Mouse (Mus musculus) embryo, embryonic 10 days (tissue): ENCODE data around the gene Cradd.

Experiments
- DNase-seq: peaks from one replicate; pipeline ENCODE4 v3.0.0-alpha.2; 2015; ENCODE audit warnings: low spot score

The Cradd gene

GRCm38 (mm10) chr10:95332596-95332995, 8.7 kb upstream of the Cradd start:
- DNase-seq: no peak

GRCm38 (mm10) chr10:95330375-95331363, 6.7 kb upstream of the Cradd start:
- no peak for DNase-seq

- DNase-seq: no peak
These were observed 6.0 kb upstream of the Cradd start for GRCm38 (mm10) chr10:95329884-95330283.

- DNase-seq: no peak
These were observed 322 bp upstream of the Cradd start for GRCm38 (mm10) chr10:95324278-95324631.

GRCm38 (mm10) chr10:95322076-95323070, 1.6 kb downstream of the Cradd start:
- no peak for DNase-seq

GRCm38 (mm10) chr10:95319001-95319400, 4.9 kb downstream of the Cradd start:
- no peak for DNase-seq

- DNase-seq: no peak
These were observed 5.6 kb downstream of the Cradd start for GRCm38 (mm10) chr10:95318392-95318708.

- no peak for DNase-seq
These were observed 6.1 kb downstream of the Cradd start for GRCm38 (mm10) chr10:95317581-95318391.

- DNase-seq: no peak
These were observed 6.8 kb downstream of the Cradd start for GRCm38 (mm10) chr10:95317091-95317490.

- DNase-seq: no peak
These were observed 7.3 kb downstream of the Cradd start for GRCm38 (mm10) chr10:95316675-95317074.

GRCm38 (mm10) chr10:95315801-95316474, 8.0 kb downstream of the Cradd start:
- peak; percentile 43 for DNase-seq

GRCm38 (mm10) chr10:95315321-95315720, 8.6 kb downstream of the Cradd start:
- DNase-seq: no peak

GRCm38 (mm10) chr10:95314019-95314418, 9.9 kb downstream of the Cradd start:
- DNase-seq: no peak

GRCm38 (mm10) chr10:95313524-95313923, 10.4 kb downstream of the Cradd start:
- DNase-seq: no peak

- DNase-seq: peak; percentile 66
These were observed 13.1 kb downstream of the Cradd start for GRCm38 (mm10) chr10:95310688-95311441.

GRCm38 (mm10) chr10:95309412-95310322, 14.3 kb downstream of the Cradd start:
- DNase-seq: no peak

GRCm38 (mm10) chr10:95308991-95309390, 14.9 kb downstream of the Cradd start:
- no peak for DNase-seq

GRCm38 (mm10) chr10:95307916-95308315, 16.0 kb downstream of the Cradd start:
- DNase-seq: no peak

- DNase-seq: no peak
These were observed 16.9 kb downstream of the Cradd start for GRCm38 (mm10) chr10:95306824-95307552.
